Mouse (Mus musculus) spleen, adult 12 weeks (tissue): ENCODE measurements at regions not wholly inside any gene's neighbourhood (a gene's known extent, or its start where the extent isn't known, plus 50 kb on each side); places are given as distances from the start of the nearest gene placed in this dataset.

Experiments
- DNase-seq: peaks from one replicate; pipeline ENCODE4 v3.0.0; 2022; ENCODE audit warnings: low spot score

DNA sequence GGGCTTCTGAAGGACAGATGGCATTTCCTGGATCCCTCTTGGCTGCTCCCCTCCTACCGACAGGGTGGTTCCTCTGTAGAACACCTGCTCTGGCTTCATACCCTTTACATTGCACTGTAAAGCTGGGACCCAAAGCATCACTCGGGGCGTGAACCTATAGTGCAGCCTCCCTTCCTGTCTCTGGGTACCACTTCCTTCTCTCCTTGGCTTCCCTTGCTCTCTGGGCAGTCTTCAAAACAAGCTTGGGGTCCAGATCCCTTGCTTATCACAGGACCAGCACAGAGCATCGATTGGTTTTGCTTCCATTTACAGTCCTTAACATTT lies 346.4 kb downstream of the Rnf144a start:
- no peak for DNase-seq

DNA sequence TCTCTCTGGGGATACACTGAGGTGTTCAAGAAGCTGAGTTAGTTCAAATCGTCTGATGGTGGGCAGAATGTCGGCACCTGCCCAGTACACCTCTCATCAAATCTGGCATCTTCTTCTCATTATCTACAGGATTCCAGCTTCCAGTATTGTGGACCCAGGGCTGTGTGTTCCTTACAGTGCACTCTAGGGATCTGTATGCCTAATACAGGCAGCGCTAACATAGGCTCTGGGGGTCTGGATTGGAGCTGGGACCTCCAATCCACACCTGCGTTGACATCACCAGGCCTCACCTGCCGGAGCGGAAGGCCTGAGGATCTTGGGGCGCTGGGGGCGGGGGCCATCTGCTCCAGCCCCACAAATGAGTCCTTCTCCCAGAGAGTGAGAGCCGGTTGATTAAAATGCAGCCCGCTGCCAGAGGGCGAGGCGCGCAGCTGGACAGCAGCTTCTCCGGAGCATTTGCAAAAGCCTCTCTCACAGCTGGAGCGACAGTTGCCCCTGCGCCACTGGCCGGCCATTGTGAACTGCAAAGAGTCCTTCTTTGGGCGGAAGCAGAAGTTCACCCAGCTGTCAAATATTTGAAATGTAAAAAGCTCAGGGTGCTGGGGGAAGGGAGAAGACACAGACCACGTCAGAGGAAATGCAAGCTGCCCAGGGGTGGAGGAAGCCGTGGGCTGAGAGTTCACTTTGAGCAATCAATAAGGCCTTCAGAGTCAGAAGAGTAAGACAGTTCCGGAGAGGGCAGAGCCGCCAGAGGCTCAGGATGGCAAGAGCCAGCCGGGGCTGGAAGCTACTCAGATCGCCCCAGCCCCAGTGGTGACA lies 347.0 kb downstream of the Rnf144a start:
- peak; percentile 37 for DNase-seq

DNA sequence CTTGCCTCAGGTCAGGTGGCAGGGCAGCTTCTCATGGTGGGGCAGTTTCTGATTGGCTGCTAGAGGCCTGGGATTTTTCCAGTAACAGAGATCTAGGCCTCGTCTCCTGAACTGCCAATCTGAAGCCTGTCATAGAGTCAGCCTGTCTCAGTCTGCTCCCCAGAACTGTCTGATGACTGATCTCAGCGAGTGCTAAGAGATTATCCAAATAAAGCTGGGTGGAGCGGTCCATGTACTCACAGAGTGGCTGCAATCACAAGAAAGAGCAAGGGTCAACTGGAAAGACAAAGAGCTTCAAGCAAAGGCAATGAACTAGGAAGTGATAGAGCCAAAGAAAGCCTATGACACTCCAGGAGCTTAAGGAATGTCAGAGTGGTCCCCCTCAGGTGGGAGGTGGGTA lies 354.7 kb downstream of the Rnf144a start:
- no peak for DNase-seq

DNA sequence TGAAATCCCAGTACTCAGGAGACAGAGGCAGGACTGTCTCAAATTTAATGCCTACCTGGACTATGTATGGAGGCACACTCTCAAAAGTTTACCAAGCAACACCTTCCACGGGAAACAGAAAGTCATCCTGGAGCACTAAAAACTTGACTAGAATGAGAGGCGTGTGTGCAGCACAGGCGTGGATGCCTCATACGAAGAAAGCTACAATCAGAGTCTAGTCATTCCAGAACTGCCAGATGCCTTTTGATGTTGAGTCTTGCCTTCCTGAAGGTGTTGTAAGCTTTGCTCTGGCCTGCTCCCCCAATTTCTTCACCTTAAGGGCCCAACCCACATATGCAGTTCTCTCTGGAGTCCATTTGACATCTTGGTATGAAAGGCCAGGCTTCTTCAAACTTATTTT lies 356.0 kb downstream of the Rnf144a start:
- no peak for DNase-seq

DNA sequence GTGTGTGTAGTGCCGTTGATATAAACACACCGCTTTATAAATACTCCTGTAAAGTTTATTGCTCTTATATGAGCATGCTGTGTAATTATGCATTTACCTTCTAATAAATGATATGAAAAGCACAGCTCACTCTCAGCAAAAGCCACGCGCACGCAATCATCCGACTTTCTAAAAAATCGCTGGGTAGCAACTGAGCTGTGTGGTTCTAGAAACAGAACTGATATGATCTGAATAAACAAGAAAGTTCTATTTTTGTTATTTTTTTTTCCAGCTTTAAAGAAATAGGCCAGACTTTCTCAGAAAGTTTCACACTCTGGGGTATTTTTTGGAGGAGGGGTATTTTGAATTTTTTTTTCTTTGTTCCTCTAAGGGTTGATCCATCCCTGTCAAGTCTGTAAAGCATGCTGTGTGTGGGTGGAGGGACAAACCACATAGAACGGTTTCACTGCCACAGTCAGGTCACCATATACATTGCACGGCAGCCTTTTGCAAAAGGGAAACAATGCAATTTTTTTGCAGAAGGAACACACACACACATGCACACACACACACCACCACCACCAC lies 357.5 kb downstream of the Rnf144a start:
- DNase-seq, result no peak

DNA sequence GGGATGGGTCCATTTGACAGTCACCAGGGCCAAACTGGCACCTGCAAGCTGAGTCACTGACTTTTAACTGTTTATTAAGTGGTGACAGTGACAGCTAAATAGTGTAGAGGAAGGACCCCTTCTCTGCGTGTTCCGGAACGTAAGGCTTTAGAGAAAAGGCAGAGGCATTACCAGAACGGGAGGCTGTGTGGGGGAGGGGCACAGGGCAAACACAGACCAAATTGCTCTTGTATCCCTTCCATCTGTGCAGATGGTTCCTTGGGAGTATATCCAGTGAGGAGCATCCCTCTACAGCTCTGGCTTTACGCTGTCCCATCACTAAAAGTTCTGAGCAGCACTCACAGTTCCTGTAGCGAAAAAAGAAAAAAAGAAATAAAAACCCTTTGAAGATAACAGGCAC lies 368.1 kb downstream of the Rnf144a start:
- DNase-seq, result no peak

DNA sequence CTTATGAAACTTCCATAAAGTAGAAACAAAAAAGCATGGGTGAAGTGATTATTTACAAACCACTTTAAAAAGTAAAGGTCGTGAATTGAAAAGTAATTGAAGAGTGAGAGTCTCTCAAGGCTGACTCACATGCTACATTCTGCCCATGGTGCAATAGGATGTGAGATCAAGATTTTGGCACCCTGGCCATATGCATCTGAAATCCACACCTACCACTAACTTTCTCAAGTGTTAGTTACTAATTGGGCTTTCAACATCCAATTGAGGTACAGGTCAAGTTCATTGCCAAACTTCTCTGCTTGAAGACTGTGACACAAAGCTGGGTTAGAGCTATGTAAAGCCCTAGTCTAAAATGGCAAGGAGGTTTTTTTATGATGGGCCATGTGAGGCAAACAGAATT lies 369.7 kb downstream of the Rnf144a start:
- no peak for DNase-seq

DNA sequence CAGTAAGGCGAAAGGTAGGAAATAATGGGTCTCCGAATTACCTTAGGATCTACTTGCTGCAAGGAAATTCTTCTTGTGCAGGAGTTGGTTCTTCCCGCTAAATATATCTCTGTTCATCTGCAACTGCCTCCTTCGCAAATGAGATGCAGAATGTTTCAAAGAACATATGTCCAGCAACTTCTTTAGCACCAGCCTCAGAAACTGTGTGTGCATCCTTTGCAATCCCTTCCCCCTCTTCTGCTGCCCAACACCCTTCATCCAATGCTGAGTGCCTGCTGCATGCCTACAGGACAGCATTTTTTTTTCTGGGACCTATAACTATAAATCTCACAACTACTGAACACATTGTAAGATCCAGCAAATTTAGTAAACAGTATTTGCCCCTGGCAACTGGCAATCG lies 402.1 kb downstream of the Rnf144a start:
- no peak for DNase-seq

DNA sequence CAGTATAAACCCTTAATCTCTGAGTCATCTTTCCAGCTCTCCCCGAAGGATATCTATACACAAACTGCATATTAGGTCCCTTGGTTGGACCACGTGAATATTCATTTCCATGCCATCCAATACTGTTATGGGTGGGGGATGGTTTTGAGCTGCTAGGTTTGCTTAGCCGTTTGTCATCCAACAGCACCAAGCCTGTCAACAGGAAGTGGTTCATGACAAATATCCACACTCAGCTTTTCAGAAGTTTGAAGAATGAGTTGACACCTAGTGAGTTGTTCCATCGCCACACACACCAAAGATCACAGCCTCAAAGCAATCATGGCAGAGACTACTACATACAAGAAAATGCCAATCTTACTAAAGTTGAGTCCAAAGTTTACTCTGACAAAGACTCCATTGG lies 421.0 kb downstream of the Rnf144a start:
- DNase-seq, result no peak

DNA sequence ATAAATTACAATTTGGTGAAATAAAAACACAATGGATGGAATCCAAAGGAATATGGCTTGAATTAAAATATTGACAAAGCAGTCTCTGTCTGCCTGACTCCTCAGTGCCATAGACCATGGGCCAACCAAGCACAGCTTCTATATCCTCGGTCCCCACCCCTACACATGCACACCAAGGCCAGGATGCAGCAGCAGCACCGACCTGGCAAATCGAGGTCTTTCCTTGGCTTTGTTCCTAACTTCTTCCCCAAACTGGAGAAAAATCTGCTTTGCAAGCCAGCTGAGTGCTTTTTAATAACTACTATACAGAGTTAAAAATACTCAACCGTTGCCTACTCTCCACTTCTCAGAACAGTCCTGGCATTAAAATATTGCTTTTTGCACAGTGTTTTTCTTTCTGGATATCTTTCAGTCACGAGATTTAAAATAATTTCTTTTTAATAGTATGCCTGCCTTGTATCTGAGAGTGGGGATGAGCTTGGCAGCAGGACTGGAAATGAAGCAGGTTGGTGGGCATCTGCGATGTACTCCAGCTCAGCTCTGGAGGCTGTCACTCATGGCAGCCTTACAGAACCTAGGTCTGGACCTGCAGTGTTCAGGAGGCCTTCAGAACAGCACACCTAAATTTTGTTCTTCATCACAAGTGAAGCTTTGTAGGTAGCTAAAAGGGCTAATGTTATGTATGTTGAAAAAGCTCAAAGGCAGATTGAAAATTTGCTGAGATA lies 423.1 kb downstream of the Rnf144a start:
- DNase-seq, result no peak

DNA sequence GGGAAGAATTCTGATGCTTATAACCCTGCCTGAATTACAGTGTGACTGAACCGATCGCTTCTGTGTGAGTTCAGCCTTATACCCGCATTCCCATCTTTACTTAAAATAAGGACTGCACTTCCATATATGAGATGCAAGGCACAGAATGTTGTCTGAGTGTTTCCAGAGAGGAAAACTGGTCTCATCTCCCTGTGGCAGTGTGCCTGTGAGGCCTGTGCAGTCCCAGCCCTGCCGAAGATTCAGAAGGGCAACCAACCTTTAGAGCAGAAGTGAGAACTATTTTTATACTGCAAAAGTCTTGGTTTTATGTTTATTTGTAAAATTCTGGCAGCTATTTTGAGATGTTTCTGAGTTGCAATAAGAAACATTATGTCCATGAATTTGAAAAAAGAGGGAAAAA lies 432.5 kb downstream of the Rnf144a start:
- DNase-seq, result no peak

DNA sequence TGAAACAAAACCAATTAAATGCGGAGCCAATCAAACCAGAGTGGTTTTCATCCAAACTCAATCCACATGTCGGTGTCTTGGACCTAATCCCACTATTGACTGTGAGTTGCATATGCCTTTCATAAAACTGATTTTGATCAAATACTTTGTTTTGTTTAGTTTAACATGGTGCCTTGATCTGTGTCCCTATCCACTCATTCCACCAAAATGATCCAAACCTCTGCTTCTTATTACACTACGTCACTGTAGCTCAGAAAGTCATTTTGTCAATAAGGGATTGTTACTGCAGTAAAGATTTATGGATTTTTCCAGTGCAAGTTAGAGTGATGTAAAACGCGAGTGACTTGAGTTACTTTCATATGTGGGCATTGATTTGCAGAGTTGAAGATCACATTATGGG lies 436.7 kb downstream of the Rnf144a start:
- DNase-seq, result no peak

DNA sequence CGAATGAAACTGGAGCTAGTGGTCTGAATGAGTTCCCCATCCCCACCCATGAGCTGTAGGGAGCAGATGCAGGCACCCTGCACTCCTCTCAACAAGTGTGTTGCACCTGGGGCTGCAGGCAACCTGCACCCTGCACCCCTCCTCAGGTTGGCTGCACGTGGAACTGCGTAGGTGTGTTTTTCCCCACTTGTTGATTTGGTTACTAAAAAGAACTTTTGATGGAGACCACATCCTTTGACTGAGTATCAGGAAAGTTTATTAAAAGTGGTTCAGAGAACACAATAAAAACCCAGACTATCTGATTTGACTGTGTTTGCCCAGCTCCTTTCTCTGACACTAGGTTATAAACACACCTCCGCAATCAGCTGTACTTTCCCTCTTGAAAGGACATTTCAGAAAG lies 456.5 kb downstream of the Rnf144a start:
- peak; percentile 1 for DNase-seq

DNA sequence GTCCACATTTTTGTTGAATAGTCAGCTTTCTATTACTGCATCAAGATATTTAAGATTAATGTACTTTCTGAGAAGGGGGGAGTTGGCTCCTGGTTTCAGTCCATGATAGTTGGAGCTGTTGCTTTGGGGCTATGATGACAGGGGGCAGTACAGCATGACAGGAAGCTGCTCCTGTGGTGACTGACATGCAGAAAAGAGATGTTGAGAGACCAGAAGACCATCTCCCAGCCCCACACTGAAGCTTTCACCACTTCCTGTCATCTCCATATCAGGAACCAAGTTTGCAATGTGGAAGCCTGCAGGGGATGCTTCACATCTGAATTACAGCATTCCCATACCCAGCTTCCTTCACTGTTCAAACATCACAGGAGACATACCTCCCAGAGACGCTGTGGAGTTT lies 457.5 kb downstream of the Rnf144a start:
- no peak for DNase-seq

DNA sequence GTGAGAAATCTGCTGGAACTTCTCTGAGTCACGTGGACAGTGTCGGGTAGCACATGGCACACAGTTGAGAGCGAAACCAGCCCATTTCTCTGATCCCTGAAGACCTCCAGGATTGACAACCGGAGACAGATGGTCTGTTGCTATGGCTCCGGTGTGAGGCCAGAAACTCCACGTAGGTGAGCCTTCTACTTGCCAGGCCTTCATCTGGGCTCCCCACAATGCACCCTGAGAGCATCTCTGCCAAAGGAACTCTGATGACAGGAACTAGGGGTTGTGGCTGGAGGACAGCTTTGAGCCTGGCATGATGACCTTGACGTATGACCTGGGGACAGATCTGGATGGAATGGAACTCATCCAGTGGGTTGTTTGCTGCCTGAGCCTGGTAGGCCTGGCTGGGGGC lies 467.9 kb downstream of the Rnf144a start:
- no peak for DNase-seq

DNA sequence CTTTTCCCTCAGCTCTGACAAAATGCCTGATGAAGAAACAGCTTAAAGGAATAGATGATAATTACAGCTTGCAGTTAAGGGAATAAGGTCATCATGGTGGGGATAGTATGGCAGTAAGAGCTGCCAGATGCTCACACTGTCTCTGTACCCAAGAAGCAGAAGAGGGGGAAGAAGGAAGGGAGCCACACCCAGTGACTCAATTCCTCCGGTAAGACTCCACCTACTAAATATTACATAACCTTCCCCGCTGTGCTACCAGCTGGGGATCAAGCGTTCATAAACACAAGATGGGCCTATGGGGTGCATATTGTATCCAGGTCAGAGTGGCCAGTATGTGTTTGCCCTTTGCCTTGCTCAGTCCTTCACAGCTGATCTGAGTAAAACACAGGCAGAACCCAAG lies 468.9 kb downstream of the Rnf144a start:
- DNase-seq, result no peak

DNA sequence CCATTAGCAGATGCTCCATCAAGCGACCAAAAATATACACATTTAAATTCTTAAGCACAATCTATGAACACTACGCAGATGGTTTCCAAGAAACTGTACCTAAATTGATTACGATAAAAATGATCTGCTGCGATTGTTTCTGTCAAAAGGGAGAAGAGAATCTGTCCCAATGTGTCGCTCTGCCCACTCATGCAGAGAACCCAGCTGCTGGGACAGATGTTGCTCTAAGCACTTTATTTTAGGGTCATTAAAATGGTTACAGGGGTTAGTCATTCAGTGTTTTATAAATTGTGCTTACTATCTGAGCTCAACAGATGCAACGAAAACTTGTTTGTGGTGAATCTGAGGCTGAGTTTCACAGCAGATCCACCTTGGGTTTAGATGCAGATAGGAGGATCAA lies 476.2 kb downstream of the Rnf144a start:
- no peak for DNase-seq

DNA sequence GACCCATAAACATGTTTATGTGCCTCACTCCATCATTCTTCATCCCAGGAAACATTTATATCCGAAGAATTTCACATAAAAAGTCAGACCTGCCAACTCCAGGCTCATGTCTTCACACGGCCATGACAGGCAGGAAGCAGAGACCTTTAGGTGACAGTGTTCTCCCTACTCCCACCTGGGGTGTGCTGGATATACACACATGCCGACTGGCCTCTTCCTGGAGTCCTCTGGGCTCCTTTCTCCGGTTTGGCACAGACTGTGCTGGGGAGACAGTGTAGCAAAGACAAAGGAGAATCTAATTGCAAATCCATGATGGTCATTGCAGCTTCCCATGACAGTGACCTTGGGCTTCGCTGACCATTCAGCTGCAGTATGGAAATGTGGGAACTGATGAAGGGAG lies 480.1 kb downstream of the Rnf144a start:
- DNase-seq, result no peak

DNA sequence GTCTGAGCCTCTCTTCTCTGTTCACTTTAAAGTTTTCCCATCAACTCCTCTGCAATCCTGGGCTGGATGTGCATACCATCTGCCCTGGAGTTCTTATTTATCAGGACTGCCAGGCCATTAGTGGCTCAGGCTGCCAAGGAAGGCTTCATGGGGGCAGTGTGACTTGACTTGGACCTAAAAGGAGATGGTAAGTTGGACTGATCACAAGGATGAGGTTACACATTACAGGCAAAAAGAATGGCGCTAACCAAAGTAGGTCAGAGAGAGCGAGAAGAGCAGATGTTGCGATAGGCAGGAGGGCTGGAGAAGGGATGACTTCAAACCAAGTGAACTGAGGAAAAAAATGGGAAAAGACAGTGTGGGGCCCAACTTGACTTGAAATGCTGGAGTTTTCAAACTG lies 480.5 kb downstream of the Rnf144a start:
- DNase-seq, result no peak

DNA sequence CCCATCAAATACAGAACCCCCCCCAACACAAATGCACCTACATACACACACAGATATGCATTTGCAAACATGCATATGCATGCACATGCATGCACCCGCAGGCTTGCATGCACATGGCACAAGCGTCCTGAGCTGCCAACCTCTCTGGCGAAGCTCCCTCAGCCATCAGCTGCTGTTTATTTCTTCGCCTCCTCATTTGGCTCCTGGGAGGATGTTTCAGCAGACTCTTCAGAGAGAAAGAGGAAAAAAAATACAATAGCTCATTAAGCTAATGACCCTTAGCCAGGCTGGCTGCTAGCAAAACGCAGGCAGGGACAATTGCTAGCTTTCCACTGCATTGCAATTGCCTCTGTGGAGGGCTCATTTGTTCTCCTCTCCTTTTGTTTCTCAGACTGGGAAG lies 488.7 kb downstream of the Rnf144a start:
- no peak for DNase-seq

DNA sequence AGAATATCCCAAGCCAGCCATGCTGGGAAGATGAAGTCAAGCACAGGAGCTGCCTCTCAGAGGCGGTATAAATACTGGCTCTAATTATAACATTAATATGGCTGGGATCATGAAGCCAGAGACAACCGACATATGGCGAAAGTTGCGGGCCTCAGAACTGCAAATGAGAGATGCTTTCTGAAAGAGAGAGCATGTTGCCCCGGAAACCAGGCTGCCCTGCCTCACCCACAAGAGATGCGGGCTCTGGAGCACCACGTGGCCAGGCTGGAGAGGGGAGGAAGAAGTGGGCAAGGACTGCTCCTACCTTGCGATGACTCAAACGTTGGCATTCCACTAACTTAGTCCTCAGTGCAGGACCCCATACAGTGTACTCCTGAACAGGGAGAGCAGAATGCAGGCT lies 490.5 kb downstream of the Rnf144a start:
- DNase-seq, result no peak

DNA sequence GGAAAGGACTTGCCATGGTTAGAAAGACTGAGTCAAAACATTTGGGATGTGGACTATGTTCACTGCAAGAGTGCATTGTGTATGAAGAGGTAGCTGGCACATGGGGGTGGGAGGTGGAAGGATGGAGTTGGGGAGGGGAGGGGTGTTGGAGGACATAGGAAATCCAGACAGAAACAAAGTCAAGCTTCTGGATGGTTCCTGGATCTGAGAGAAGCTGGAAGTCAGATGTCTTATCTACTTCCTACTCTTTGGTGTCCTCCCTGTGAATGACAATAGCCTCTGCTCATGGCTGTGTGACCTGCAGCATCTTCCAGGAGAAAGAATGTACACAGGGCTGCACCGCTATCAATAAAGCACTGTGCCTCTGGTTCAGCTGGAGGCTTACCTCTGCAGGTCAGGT lies 491.3 kb downstream of the Rnf144a start:
- no peak for DNase-seq

DNA sequence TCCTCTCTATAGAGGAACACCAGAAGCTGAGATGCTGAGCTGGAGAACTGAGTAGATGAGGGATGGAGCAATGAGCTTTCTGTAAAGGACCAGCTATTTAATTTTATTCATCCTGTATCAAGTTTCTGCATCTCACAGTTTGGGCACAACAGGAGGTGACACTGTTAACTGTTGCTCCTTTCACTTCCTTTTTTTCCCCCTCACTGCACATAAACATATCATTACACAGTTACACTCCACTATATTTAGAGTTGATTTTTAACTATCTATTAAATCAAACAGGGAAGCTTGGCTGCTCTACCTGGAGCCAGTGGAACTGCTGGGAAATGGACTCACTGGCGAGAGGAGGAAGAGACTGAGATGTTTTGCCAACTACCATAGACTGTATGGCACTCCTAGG lies 509.4 kb downstream of the Rnf144a start:
- DNase-seq, result no peak

DNA sequence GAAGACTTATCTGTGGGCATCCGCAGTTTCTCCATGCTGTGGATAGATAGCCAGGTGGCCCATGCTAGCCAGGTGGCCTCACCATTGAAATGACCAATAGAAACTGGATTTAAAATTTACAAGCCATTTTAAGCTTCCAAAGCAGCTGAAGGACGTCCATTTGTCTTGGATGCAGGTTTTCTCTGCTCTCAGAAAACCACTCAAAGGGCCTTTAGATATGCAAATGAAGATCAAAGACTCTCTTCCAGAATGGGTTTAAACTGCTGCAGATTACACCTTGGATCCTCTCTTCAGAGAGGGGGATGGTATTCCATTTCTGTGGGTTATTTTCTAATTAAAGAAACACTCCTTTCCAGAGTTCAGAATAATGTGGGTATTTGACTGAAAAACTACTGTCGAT lies 518.5 kb downstream of the Rnf144a start:
- no peak for DNase-seq
